Mouse (Mus musculus) hindbrain, embryonic 16.5 days (tissue): ENCODE results near the gene Naxe. TPM values are rescaled to one million over a fixed set of nuclear protein-coding genes. Genes with fewer than 3 reads are reported as not detected.

Experiments used
- ATAC-seq: fragments of 200-750 bp; cut with Nextera tagmentation; 2 replicates; pipeline ENCODE4 v1.8.0; 2017; ENCODE audit warnings: moderate TSS enrichment, moderate library complexity
- H3K27ac ChIP-seq: fragments of 300-500 bp; sonication (generic); 2 replicates; pipeline ENCODE4 v1.5.1; 2014; ENCODE audit warnings: low read depth, mild to moderate bottlenecking, control low read depth, low read length, moderate library complexity
- H3K27me3 ChIP-seq: fragments of 300-500 bp; sonication (generic); replicated peaks from 2 replicates; pipeline ENCODE4 v1.6.1; 2014; ENCODE audit warnings: low read length; ENCODE audit not compliant: control insufficient read depth, insufficient read depth
- H3K36me3 ChIP-seq: fragments of 300-500 bp; sonication (generic); 2 replicates; pipeline ENCODE4 v1.6.1; 2014; ENCODE audit warnings: mild to moderate bottlenecking, low read length, moderate library complexity, mixed read lengths; ENCODE audit not compliant: control insufficient read depth, insufficient read depth
- H3K4me1 ChIP-seq: fragments of 300-500 bp; sonication (generic); 2 replicates; pipeline ENCODE4 v1.6.1; 2014; ENCODE audit warnings: low read depth, low read length; ENCODE audit not compliant: control insufficient read depth, insufficient read depth
- H3K4me2 ChIP-seq: fragments of 300-500 bp; sonication (generic); 2 replicates; pipeline ENCODE4 v1.6.1; 2014; ENCODE audit warnings: mild to moderate bottlenecking, low read length, control low read depth, moderate library complexity
- H3K4me3 ChIP-seq: fragments of 300-500 bp; sonication (generic); 2 replicates; pipeline ENCODE4 v1.5.1; 2014; ENCODE audit warnings: mild to moderate bottlenecking, low read length, control low read depth, moderate library complexity
- H3K9ac ChIP-seq: fragments of 300-500 bp; sonication (generic); 2 replicates; pipeline ENCODE4 v1.6.1; 2014; ENCODE audit warnings: low read depth, mild to moderate bottlenecking, control low read depth, low read length, moderate library complexity
- H3K9me3 ChIP-seq: fragments of 300-500 bp; sonication (generic); 2 replicates; pipeline ENCODE4 v1.6.1; 2014; ENCODE audit warnings: mild to moderate bottlenecking, low read length, moderate library complexity; ENCODE audit not compliant: control insufficient read depth
- WGBS: fragments of 180-500 bp; shearing (Covaris S2); extraction: QIAGEN DNeasy Blood & Tissue Kit; methylation state at CpG from one replicate; pipeline ENCODE4 v1.1.7; 2014; 5-methylcytosine and 5-hydroxymethylcytosine counted together
- polyA plus RNA-seq: library from polyadenylated mRNA; unstranded; fragments of >200 nt; fragmentation: Nextera tagmentation; extraction: Ambion mirVana; gene quantifications from 2 replicates; pipeline ENCODE4 v1.2.1, GENCODE M21; 2015

Naxe gene
- polyA plus RNA-seq, 1 experiment from 2014 or later = 170 TPM

DNA sequence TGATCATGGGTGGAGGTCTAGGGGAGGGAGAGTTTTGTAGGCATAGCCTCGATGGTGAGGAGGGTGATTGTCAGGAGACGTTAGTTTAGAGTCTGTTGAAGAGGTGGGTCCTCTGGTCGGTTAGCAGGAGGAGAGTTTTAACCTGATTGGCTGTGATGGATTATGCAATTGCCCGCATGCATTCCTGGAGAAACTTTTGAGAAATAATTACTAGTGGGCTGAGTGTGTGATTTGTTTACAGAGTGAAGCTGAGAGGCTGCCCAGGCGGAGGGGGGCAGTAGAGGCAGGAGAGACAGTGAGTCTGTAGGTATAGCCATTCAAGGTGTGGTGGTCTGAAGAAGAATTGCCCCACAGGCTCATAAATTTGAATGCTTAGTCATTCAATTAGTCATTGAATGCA lies 24.8 kb downstream of the Naxe start:
- ATAC-seq = no peak
- Histone ChIP-seq H3K9ac (no peak overlapping the region), H3K36me3 (no peaks in the 10 kb centered on the region), H3K9me3 (peaks cover under 1% of the 10 kb centered on the region; the same call in 1 of the 2 replicates), H3K27me3 (no peaks in the 10 kb centered on the region), H3K27ac (no peak overlapping the region), H3K4me3 (no peak overlapping the region), H3K4me1 (no peaks in the 10 kb centered on the region), H3K4me2 (no peak overlapping the region)
- WGBS = 75% methylated on average over 5 of the region's 5 CpGs

- 26% methylated on average over 19 of the region's 19 CpGs for WGBS
- Histone ChIP-seq H3K4me1 (no peaks in the 10 kb centered on the region), H3K27me3 (no peaks in the 10 kb centered on the region; the same call in 1 of the 2 replicates), H3K9me3 (peaks cover 7% of the 10 kb centered on the region), H3K4me3 (no peak overlapping the region), H3K27ac (no peak overlapping the region), H3K4me2 (no peak overlapping the region), H3K36me3 (no peaks in the 10 kb centered on the region), H3K9ac (no peak overlapping the region)
- no peak for ATAC-seq
These were observed 27.5 kb downstream of the Naxe start for GRCm38 (mm10) chr3:88030608-88031395.

DNA sequence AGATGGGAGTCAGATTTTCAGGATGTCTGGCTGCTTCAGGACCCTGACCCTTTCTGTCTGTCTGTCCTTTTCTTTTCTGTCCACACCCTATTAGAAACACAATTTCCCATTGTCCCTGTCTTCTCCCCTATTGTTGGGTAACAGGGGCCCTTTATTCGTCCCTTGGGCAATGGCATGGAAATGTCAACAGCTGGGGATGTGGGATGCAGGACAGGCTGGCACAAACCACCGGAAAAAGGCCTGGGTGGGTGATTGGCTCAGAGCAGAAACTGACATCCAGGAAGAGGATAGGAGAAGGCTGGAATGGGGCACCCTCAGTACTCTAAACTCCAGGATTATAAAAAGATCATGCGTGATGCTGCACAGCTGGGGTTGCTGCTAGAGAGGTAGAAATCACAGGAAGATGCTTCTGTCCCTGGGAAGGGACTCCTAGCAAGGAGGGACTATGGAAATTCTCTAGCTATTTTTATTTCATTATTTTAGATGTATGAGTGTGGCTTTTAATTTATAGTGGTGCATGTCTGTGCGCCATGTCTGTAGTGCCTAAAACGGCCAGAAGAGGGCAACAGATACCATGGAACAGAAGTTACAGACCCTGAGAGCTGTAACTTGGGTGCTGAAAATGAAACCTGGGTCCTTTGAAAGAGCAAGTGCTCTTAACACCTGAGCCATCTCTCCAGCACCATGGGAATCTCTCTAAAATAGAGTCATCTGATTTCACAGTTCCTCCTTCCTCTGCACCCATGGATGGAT lies 30.7 kb downstream of the Naxe start, which contains the start of gene Hapln2:
TSS of gene Hapln2 (minus strand) at position 150 of the 753 bp plus-strand sequence.
- 46% methylated on average over 5 of the region's 5 CpGs for WGBS
- H3K9ac ChIP-seq = no peak within 1 kb of the TSS
- H3K4me1 ChIP-seq = peaks cover 12% of the 10 kb centered on the region
- H3K27ac ChIP-seq = no peak within 1 kb of the TSS
- no peak within 1 kb of the TSS for H3K4me2 ChIP-seq
- no peaks in the 10 kb centered on the region for H3K36me3 ChIP-seq
- no peak within 1 kb of the TSS for H3K4me3 ChIP-seq
- H3K27me3 ChIP-seq = peaks cover 26% of the 10 kb centered on the region
- H3K9me3 ChIP-seq = peaks cover 7% of the 10 kb centered on the region
- ATAC-seq = no peak

DNA sequence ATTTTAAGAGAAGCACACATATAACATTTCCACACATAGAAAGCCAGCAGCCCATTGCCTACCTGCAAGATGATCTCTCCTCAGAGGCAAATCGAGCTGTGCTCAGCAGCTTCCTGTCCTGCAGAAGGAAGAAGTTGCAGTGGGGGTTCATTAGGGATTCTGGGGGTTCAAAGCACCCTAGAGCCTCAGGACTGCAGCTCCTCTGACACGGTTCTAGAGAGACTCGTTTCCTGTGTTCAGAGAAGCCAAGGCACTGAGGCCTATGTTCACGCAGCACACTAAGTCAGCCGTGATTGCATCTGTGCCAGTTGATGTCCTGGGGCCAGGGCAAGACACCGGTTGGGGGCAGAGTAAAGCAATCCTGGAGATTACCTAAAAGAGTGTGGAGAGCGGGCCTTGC lies 31.5 kb downstream of the Naxe start:
- peaks cover 7% of the 10 kb centered on the region for H3K9me3 ChIP-seq
- no peak overlapping the region for H3K4me3 ChIP-seq
- ATAC-seq = no peak
- H3K27ac ChIP-seq = no peak overlapping the region
- H3K36me3 ChIP-seq = no peaks in the 10 kb centered on the region
- peaks cover 16% of the 10 kb centered on the region for H3K4me1 ChIP-seq
- 70% methylated on average over 7 of the region's 7 CpGs for WGBS
- H3K9ac ChIP-seq = no peak overlapping the region
- H3K27me3 ChIP-seq = peaks cover 31% of the 10 kb centered on the region
- H3K4me2 ChIP-seq = no peak overlapping the region

DNA sequence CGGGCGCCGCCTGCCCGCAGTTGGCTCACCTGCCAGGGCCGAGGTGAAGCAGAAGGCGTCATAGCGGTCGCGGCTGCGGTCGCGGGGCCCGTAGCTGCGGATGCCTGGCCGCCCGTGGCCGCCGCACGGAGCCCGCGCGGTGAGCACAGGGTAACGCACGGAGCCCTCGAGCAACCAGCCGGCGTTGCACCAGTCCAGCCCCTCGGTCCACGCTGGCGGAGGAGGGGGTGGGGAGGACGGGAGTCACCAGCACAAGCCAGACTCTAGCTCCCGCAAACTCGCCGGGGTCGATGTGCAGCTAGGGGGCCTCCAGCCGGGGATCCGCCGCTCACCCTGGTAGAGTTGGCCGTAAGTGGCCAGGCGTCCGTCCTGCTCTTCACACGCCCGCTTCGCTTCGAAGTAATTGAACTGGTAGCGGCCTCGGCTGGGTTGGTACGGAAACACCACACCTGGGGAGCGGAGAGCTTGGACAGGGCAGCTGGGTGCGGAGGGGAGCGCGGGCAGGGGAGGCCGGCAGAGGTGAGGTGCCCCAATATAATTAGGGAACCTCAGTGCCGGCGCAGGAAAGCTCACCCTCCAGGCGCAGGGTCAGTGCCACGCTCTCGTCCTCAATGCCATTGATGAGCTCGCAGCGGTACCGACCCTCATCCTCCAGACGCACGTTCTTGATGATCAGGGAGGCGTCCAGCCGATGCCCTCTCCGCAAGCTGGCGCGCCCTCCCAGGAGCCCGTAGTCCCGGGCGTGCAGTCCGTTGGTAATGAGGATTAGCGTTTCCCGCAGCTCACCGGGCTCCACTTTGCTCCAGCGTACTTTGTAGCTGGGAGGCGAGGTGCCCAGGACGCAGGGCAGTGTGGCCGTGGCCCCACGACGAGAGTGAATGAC lies 34.9 kb downstream of the Naxe start:
- Histone ChIP-seq H3K36me3 (no peaks in the 10 kb centered on the region), H3K9ac (peak overlapping the region; percentile 71), H3K27me3 (peaks cover 51% of the 10 kb centered on the region), H3K4me3 (peak overlapping the region; percentile 62), H3K4me2 (peak overlapping the region; percentile 90), H3K4me1 (peaks cover 16% of the 10 kb centered on the region), H3K27ac (no peak overlapping the region), H3K9me3 (peaks cover 6% of the 10 kb centered on the region)
- whole genome bisulfite sequencing = under 1% methylated on average over 81 of the region's 81 CpGs
- peak; percentile 79 for ATAC-seq

- ATAC-seq = peak; percentile 93
- peak overlapping the region; percentile 62 for H3K4me3 ChIP-seq
- H3K27me3 ChIP-seq = peaks cover 55% of the 10 kb centered on the region
- H3K27ac ChIP-seq = no peak overlapping the region
- H3K4me2 ChIP-seq = peak overlapping the region; percentile 90
- H3K36me3 ChIP-seq = no peaks in the 10 kb centered on the region
- H3K4me1 ChIP-seq = peaks cover 16% of the 10 kb centered on the region
- WGBS = under 1% methylated on average over 58 of the region's 66 CpGs
- H3K9ac ChIP-seq = peak overlapping the region; percentile 71
- H3K9me3 ChIP-seq = no peaks in the 10 kb centered on the region
These were observed 35.7 kb downstream of the Naxe start for GRCm38 (mm10) chr3:88022322-88023191.

DNA sequence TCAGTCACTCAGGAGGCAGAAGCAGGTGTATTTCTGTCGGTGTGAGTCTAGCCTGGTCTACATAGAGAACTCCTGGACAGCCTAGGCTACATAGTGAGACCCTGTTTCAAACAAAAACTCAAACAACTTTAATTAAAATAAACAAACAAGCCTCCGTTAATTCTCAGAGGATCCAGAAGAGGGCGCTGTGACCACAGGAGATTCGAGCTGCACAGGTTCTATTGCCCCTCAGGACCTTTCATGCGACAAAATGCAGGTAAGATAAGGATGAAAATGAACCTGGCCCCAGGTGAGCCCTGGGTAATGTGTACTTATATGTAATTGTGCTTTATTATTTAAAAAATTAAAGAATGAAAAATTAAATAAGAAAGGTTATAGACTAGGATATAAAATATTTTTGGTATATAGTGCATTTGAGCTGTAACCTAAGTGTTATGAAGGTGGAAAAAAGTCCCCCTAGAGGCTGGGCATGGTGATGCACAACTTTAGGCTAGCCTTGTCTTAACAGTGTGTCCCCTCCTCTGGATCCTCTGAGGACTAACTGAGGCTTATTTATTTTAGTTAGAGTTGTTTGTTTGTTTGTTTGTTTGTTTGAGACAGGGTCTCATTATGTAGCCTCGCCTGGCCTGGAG lies 47.5 kb downstream of the Naxe start:
- H3K27ac ChIP-seq = no peak overlapping the region
- ATAC-seq = no peak
- no peak overlapping the region for H3K4me2 ChIP-seq
- WGBS = 10% methylated on average over 6 of the region's 6 CpGs
- H3K4me3 ChIP-seq = no peak overlapping the region
- H3K9ac ChIP-seq = no peak overlapping the region
- no peaks in the 10 kb centered on the region for H3K9me3 ChIP-seq
- H3K36me3 ChIP-seq = no peaks in the 10 kb centered on the region
- H3K4me1 ChIP-seq = no peaks in the 10 kb centered on the region
- no peaks in the 10 kb centered on the region for H3K27me3 ChIP-seq
